Mouse (Mus musculus) MEL (cell line): Measurements from ENCODE around the gene Magi3. TPM values are rescaled to one million over a fixed set of nuclear protein-coding genes. Genes with fewer than 3 reads are reported as not detected.

ENCODE experiments used
- DNase-seq: peaks from one replicate; pipeline ENCODE4 v3.0.0; 2011; ENCODE audit warnings: low read depth, low spot score
- H3K27ac ChIP-seq: 2 replicates; pipeline ENCODE4 v1.5.1; 2012; ENCODE audit warnings: low read depth, mild to moderate bottlenecking, control low read depth, low read length, moderate library complexity; ENCODE audit not compliant: control insufficient read depth
- H3K27me3 ChIP-seq, 2 experiments: fragments of 150-350 bp in 1 of 2; sonication (generic) in 1 of 2; 2 replicates each; pipeline ENCODE4 v1.6.1; 2012; ENCODE audit warnings: low read length in 2 of 2, mild to moderate bottlenecking in 2 of 2, improper control_type of control experiment in 1 of 2, moderate library complexity in 1 of 2; ENCODE audit not compliant: insufficient read depth in 2 of 2, control insufficient read depth in 1 of 2
- H3K36me3 ChIP-seq, 2 experiments: 2 replicates each; pipeline ENCODE4 v1.6.1; 2012 to 2014; ENCODE audit warnings: low read length in 2 of 2, improper control_type of control experiment in 1 of 2, inconsistent platforms in 1 of 2, mild to moderate bottlenecking in 1 of 2; ENCODE audit not compliant: insufficient read depth in 2 of 2, control insufficient read depth in 1 of 2
- H3K4me1 ChIP-seq, 2 experiments: fragments of 150-350 bp in 1 of 2; sonication (generic) in 1 of 2; 2 replicates each; pipeline ENCODE4 v1.6.1; 2012; ENCODE audit warnings: low read length in 2 of 2, improper control_type of control experiment in 1 of 2, mild to moderate bottlenecking in 1 of 2; ENCODE audit not compliant: insufficient read depth in 2 of 2, control insufficient read depth in 1 of 2
- H3K4me3 ChIP-seq, 2 experiments: fragments of 150-350 bp in 1 of 2; sonication (generic) in 1 of 2; 2 replicates each; pipeline ENCODE4 v1.5.1; 2012; ENCODE audit warnings: low read depth in 2 of 2, low read length in 2 of 2, mild to moderate bottlenecking in 2 of 2, moderate library complexity in 2 of 2, control low read depth in 1 of 2, improper control_type of control experiment in 1 of 2; ENCODE audit not compliant: control insufficient read depth in 1 of 2, insufficient read depth in 1 of 2
- H3K79me2 ChIP-seq: 2 replicates; pipeline ENCODE4 v1.6.1; 2012; ENCODE audit warnings: mild to moderate bottlenecking, low read length, moderate library complexity; ENCODE audit not compliant: control insufficient read depth, poor library complexity, insufficient read depth
- H3K9ac ChIP-seq: 2 replicates; pipeline ENCODE4 v1.6.1; 2012; ENCODE audit warnings: low read depth, mild to moderate bottlenecking, control low read depth, low read length, moderate library complexity; ENCODE audit not compliant: control insufficient read depth, poor library complexity, severe bottlenecking
- H3K9me3 ChIP-seq: fragments of 150-350 bp; sonication (generic); replicated peaks from 2 replicates; pipeline ENCODE4 v1.6.1; 2012; ENCODE audit warnings: mild to moderate bottlenecking, low read length, improper control_type of control experiment, moderate library complexity; ENCODE audit not compliant: insufficient read depth
- CHD2 ChIP-seq: IDR thresholded peaks from 2 replicates; pipeline ENCODE4 v1.6.1; 2011; ENCODE audit warnings: low read length, improper control_type of control experiment
- CTCF ChIP-seq, 3 experiments: IDR thresholded peaks in 2 of 3; conservative IDR thresholded peaks in 1 of 3; 2 replicates each; pipeline ENCODE4 v1.5.1; 2011 to 2012; ENCODE audit warnings: low read length in 3 of 3, low read depth in 2 of 3, mild to moderate bottlenecking in 2 of 3, improper control_type of control experiment in 1 of 3, inconsistent platforms in 1 of 3, mixed read lengths in 1 of 3, moderate library complexity in 1 of 3; ENCODE audit not compliant: control insufficient read depth in 1 of 3, insufficient read depth in 1 of 3, poor library complexity in 1 of 3, severe bottlenecking in 1 of 3
- ELF1 ChIP-seq: IDR thresholded peaks from 2 replicates; pipeline ENCODE4 v1.6.1; 2014; ENCODE audit warnings: low read depth, mild to moderate bottlenecking, inconsistent platforms, low read length, improper control_type of control experiment, moderate library complexity
- EP300 ChIP-seq, 2 experiments: IDR thresholded peaks; 2 replicates each; pipeline ENCODE4 v1.6.1; 2011; ENCODE audit warnings: improper control_type of control experiment in 2 of 2, low read length in 2 of 2, low read depth in 1 of 2, mild to moderate bottlenecking in 1 of 2
- GABPA ChIP-seq: IDR thresholded peaks from 2 replicates; pipeline ENCODE4 v1.6.1; 2012; ENCODE audit warnings: low read depth, mild to moderate bottlenecking, inconsistent platforms, low read length, improper control_type of control experiment, moderate library complexity
- GATA1 ChIP-seq: IDR thresholded peaks from 2 replicates; pipeline ENCODE4 v1.6.1; 2011; ENCODE audit warnings: low read depth, low read length, improper control_type of control experiment
- JUND ChIP-seq: IDR thresholded peaks from 2 replicates; pipeline ENCODE4 v1.6.1; 2011; ENCODE audit warnings: low read depth, mild to moderate bottlenecking, improper control_type of control experiment, low read length
- MAZ ChIP-seq: IDR thresholded peaks from 2 replicates; pipeline ENCODE4 v1.6.1; 2012; ENCODE audit warnings: low read depth, mild to moderate bottlenecking, inconsistent platforms, low read length, improper control_type of control experiment
- MXI1 ChIP-seq: IDR thresholded peaks from 2 replicates; pipeline ENCODE4 v1.6.1; 2011; ENCODE audit warnings: mild to moderate bottlenecking, low read depth, low read length, improper control_type of control experiment
- MYC ChIP-seq: IDR thresholded peaks from 2 replicates; pipeline ENCODE4 v1.6.1; 2011; ENCODE audit warnings: low read depth, mild to moderate bottlenecking, low read length, improper control_type of control experiment, moderate library complexity
- POLR2A ChIP-seq, 2 experiments: IDR thresholded peaks; 2 replicates each; pipeline ENCODE4 v1.6.1; 2011 to 2012; ENCODE audit warnings: low read length in 2 of 2, mild to moderate bottlenecking in 2 of 2, control low read depth in 1 of 2, improper control_type of control experiment in 1 of 2, low read depth in 1 of 2, moderate library complexity in 1 of 2; ENCODE audit not compliant: control insufficient read depth in 1 of 2, insufficient read depth in 1 of 2, poor library complexity in 1 of 2
- POLR2AphosphoS2 ChIP-seq: IDR thresholded peaks from 2 replicates; pipeline ENCODE4 v1.6.1; 2011; ENCODE audit warnings: low read length, improper control_type of control experiment
- POLR2AphosphoS5 ChIP-seq: IDR thresholded peaks from 2 replicates; pipeline ENCODE4 v1.6.1; 2012; ENCODE audit warnings: low read depth, borderline replicate concordance, mild to moderate bottlenecking, inconsistent platforms, low read length, moderate library complexity, mixed read lengths
- RCOR1 ChIP-seq: IDR thresholded peaks from 2 replicates; pipeline ENCODE4 v1.6.1; 2012; ENCODE audit warnings: low read depth, mild to moderate bottlenecking, inconsistent platforms, low read length, improper control_type of control experiment
- SMC3 ChIP-seq: IDR thresholded peaks from 2 replicates; pipeline ENCODE4 v1.6.1; 2011; ENCODE audit warnings: low read depth, low read length, improper control_type of control experiment
- TAL1 ChIP-seq: IDR thresholded peaks from 2 replicates; pipeline ENCODE4 v1.6.1; 2012; ENCODE audit warnings: mild to moderate bottlenecking, inconsistent platforms, low read length, moderate library complexity, mixed read lengths
- TBP ChIP-seq: IDR thresholded peaks from 2 replicates; pipeline ENCODE4 v1.8.0; 2011; ENCODE audit warnings: low read depth, low read length, improper control_type of control experiment
- TCF12 ChIP-seq: IDR thresholded peaks from 2 replicates; pipeline ENCODE4 v1.6.1; 2014; ENCODE audit warnings: low read depth, mild to moderate bottlenecking, inconsistent platforms, low read length, improper control_type of control experiment, moderate library complexity
- USF1 ChIP-seq: IDR thresholded peaks from 2 replicates; pipeline ENCODE4 v1.6.1; 2014; ENCODE audit warnings: low read depth, mild to moderate bottlenecking, inconsistent platforms, low read length, improper control_type of control experiment, moderate library complexity
- USF2 ChIP-seq, 2 experiments: IDR thresholded peaks; 2 replicates each; pipeline ENCODE4 v1.6.1; 2011 to 2012; ENCODE audit warnings: improper control_type of control experiment in 2 of 2, low read length in 2 of 2, borderline replicate concordance in 1 of 2, inconsistent platforms in 1 of 2, low read depth in 1 of 2, mild to moderate bottlenecking in 1 of 2; ENCODE audit not compliant: insufficient read depth in 1 of 2
- ZC3H11A ChIP-seq: IDR thresholded peaks from 2 replicates; pipeline ENCODE4 v1.6.1; 2012; ENCODE audit warnings: low read depth, mild to moderate bottlenecking, inconsistent platforms, low read length, improper control_type of control experiment
- ZMIZ1 ChIP-seq: IDR thresholded peaks from 2 replicates; pipeline ENCODE4 v1.6.1; 2012; ENCODE audit warnings: low read depth, mild to moderate bottlenecking, inconsistent platforms, low read length, improper control_type of control experiment, moderate library complexity
- ZNF384 ChIP-seq: IDR thresholded peaks from 2 replicates; pipeline ENCODE4 v1.6.1; 2012; ENCODE audit warnings: low read depth, mild to moderate bottlenecking, inconsistent platforms, low read length, improper control_type of control experiment
- polyA plus RNA-seq, 2 experiments: library from polyadenylated mRNA; stranded (reverse) in 1 of 2; unstranded in 1 of 2; fragments of >175 nt in 1 of 2; fragments of >200 nt in 1 of 2; gene quantifications; 2 replicates each; pipeline versions ENCODE4 v1.2.1 to v1.2.4; 2012; ENCODE audit warnings: low replicate concordance in 2 of 2, low read depth in 1 of 2; ENCODE audit not compliant: insufficient read length in 2 of 2, insufficient read depth in 1 of 2, missing spikeins in 1 of 2
- total RNA-seq: library from RNA; depleted of rRNA; stranded (reverse); fragments of 300-350 nt; gene quantifications from 2 replicates; pipeline ENCODE4 v1.2.3, GENCODE M21; 2012

Magi3 gene
- total and polyA plus RNA-seq, 3 experiments, result 0.04 to 0.18 TPM; not detected in 1

- Histone ChIP-seq H3K4me3 (no peak overlapping the region), H3K4me1 (no peaks in the 10 kb centered on the region), H3K79me2 (no peaks in the 10 kb centered on the region), H3K9me3 (no peaks in the 10 kb centered on the region), H3K36me3 (no peaks in the 10 kb centered on the region), H3K27ac (no peak overlapping the region), H3K27me3 (peaks cover 2 to 8% of the 10 kb centered on the region in 2 experiments; a peak in 3 of 4 replicates), H3K9ac (no peak overlapping the region)
- TF ChIP-seq ZC3H11A (no peak), POLR2AphosphoS5 (no peak), GATA1 (no peak), USF1 (no peak), RCOR1 (no peak), ZMIZ1 (no peak), JUND (no peak), ELF1 (no peak), TBP (no peak), EP300 (IDR thresholded peaks at IDR 0.05; ENCODE audit: low read depth in 1 of 2, low read length in 2 of 2) (no peak), CHD2 (no peak), CTCF (IDR thresholded peaks at IDR 0.05 in 2 of 3, conservative IDR thresholded peaks at IDR 0.05 in 1 of 3; ENCODE audit: control insufficient read depth in 1 of 3, insufficient read depth in 1 of 3, low read depth in 2 of 3, low read length in 3 of 3, poor library complexity in 1 of 3, severe bottlenecking in 1 of 3) (no peak)
- DNase-seq, result no peak
Measured at GRCm38 (mm10) chr3:104150146-104150545, 70.0 kb downstream of the Magi3 start.

DNA sequence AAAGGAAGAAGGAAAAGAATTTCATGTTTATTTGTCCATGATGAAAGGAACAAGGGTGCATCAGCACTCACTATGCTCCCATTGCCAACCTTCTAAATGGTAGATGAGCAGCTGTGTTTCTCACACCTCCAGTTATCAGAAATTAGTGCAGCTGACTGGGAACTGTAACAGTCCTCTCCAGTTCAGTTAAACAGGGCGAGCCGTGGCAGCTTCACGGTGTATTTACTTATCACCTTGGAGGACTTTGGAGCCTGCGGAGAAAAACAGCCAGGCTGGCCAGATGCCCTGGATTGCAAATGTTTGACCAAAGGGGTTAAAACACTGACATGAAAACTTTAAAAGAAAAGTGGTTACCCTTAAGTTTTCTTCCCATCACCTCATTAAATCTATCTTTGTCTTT is 77.8 kb downstream of the Magi3 start:
- peaks cover 4 to 27% of the 10 kb centered on the region in 2 experiments for H3K27me3 ChIP-seq
- DNase-seq, result no peak
- TF ChIP-seq ZC3H11A, result no peak
- no peak for TF ChIP-seq TAL1
- no peak for TF ChIP-seq MXI1
- no peak for TF ChIP-seq USF2 (IDR thresholded peaks at IDR 0.05; ENCODE audit: borderline replicate concordance in 1 of 2, insufficient read depth in 1 of 2, low read depth in 1 of 2, low read length in 2 of 2)
- no peak for TF ChIP-seq POLR2AphosphoS2
- no peak for TF ChIP-seq JUND
- TF ChIP-seq CTCF (IDR thresholded peaks at IDR 0.05 in 2 of 3, conservative IDR thresholded peaks at IDR 0.05 in 1 of 3; ENCODE audit: control insufficient read depth in 1 of 3, insufficient read depth in 1 of 3, low read depth in 2 of 3, low read length in 3 of 3, poor library complexity in 1 of 3, severe bottlenecking in 1 of 3), result no peak
- TF ChIP-seq ZMIZ1, result no peak
- no peak for TF ChIP-seq TCF12
- no peak for TF ChIP-seq RCOR1
- TF ChIP-seq GATA1, result no peak
- TF ChIP-seq MYC, result no peak
- TF ChIP-seq SMC3, result no peak
- TF ChIP-seq ZNF384, result no peak
- TF ChIP-seq EP300 (IDR thresholded peaks at IDR 0.05; ENCODE audit: low read depth in 1 of 2, low read length in 2 of 2), result no peak
- no peak for TF ChIP-seq GABPA
- TF ChIP-seq POLR2A (IDR thresholded peaks at IDR 0.05; ENCODE audit: control insufficient read depth in 1 of 2, insufficient read depth in 1 of 2, low read depth in 1 of 2, low read length in 2 of 2, poor library complexity in 1 of 2), result no peak
- no peak for TF ChIP-seq MAZ

More for the DNA sequence above, 77.8 kb downstream of the Magi3 start:
- H3K27ac ChIP-seq, result no peak overlapping the region
- no peaks in the 10 kb centered on the region for H3K79me2 ChIP-seq
- no peak overlapping the region for H3K4me3 ChIP-seq
- no peaks in the 10 kb centered on the region for H3K4me1 ChIP-seq
- H3K36me3 ChIP-seq, result no peaks in the 10 kb centered on the region
- H3K9me3 ChIP-seq, result no peaks in the 10 kb centered on the region
- H3K9ac ChIP-seq, result no peak overlapping the region
